Mouse (Mus musculus) lung, embryonic 15.5 days (tissue): ENCODE measurements around the gene Tef. TPM values are rescaled to one million over a fixed set of nuclear protein-coding genes. Genes with fewer than 3 reads are reported as not detected.

Experiments used
- ATAC-seq: fragments of 200-750 bp; cut with Nextera tagmentation; 2 replicates; pipeline ENCODE4 v1.8.0; 2017; ENCODE audit warnings: moderate number of reproducible peaks, borderline replicate concordance; ENCODE audit not compliant: low FRiP score, low TSS enrichment; ENCODE audit errors: extremely low read depth
- H3K27ac ChIP-seq: fragments of 300-500 bp; sonication (generic); 2 replicates; pipeline ENCODE4 v1.5.1; 2015; ENCODE audit warnings: moderate library complexity, mild to moderate bottlenecking, inconsistent platforms
- H3K27me3 ChIP-seq: fragments of 300-500 bp; sonication (generic); 2 replicates; pipeline ENCODE4 v1.6.1; 2015; ENCODE audit warnings: inconsistent platforms
- H3K36me3 ChIP-seq: fragments of 300-500 bp; sonication (generic); 2 replicates; pipeline ENCODE4 v1.6.1; 2015; ENCODE audit warnings: inconsistent platforms
- H3K4me1 ChIP-seq: fragments of 300-500 bp; sonication (generic); 2 replicates; pipeline ENCODE4 v1.6.1; 2015; ENCODE audit warnings: inconsistent platforms
- H3K4me2 ChIP-seq: fragments of 300-500 bp; sonication (generic); 2 replicates; pipeline ENCODE4 v1.6.1; 2015; ENCODE audit warnings: inconsistent platforms, mild to moderate bottlenecking, moderate library complexity
- H3K4me3 ChIP-seq: fragments of 300-500 bp; sonication (generic); 2 replicates; pipeline ENCODE4 v1.5.1; 2015; ENCODE audit warnings: mild to moderate bottlenecking, inconsistent platforms
- H3K9ac ChIP-seq: fragments of 300-500 bp; sonication (generic); 2 replicates; pipeline ENCODE4 v1.6.1; 2015; ENCODE audit warnings: inconsistent platforms
- H3K9me3 ChIP-seq: fragments of 300-500 bp; sonication (generic); 2 replicates; pipeline ENCODE4 v1.6.1; 2016; ENCODE audit warnings: inconsistent platforms
- WGBS: fragments of 180-500 bp; shearing (Covaris S2); methylation state at CpG from one replicate; pipeline ENCODE4 v1.1.7; 2015; 5-methylcytosine and 5-hydroxymethylcytosine counted together
- polyA plus RNA-seq: library from polyadenylated mRNA; unstranded; fragments of >200 nt; fragmentation: Nextera tagmentation; extraction: Ambion mirVana; gene quantifications from 2 replicates; pipeline ENCODE4 v1.2.1, GENCODE M21; 2015

The Tef gene
- polyA plus RNA-seq, 1 experiment from 2014 or later, result 31.4 TPM

DNA sequence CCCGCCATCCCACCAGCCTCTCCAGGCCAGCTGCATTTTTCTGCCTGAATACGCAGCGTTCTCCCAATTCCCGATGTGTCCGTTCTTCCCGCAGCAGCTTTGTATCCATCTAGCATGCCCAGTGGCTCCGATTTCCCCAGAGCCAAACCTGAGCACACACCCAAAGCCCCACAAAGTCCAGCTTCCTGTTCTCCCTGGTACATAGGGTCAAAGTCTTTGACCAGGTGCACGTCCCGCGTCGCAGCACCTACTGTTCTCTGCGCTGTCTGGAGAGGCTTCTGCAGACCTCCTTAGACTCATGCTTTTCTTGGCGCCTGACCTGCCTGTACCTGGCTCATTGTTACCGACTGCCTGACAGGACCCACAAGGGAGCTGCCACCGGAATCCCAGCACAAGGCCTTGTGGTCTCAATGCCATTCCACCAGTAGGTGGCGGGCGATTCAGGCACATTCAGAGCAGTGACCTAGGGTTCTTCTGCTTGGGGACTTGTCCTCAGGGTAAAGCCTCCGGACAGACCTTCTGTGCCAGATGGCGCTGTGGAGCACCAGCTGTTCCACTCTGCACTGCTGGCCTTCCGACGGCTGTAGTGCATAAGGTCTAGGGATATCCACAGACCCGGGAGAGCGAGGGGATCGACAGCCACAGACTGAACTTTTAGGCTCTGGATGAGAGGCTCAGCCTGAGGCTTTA lies 29.1 kb downstream of the Tef start:
- Histone ChIP-seq H3K4me1 (peaks cover 17% of the 10 kb centered on the region), H3K27me3 (no peaks in the 10 kb centered on the region), H3K27ac (no peak overlapping the region), H3K9ac (no peak overlapping the region), H3K9me3 (no peaks in the 10 kb centered on the region), H3K4me2 (peak overlapping the region; percentile 35), H3K36me3 (peaks cover 10% of the 10 kb centered on the region; the same call in 1 of the 2 replicates), H3K4me3 (no peak overlapping the region)
- peak; percentile 83 for ATAC-seq
- WGBS, result 11% methylated on average over 24 of the region's 24 CpGs

- ATAC-seq, result no peak
- Histone ChIP-seq H3K27me3 (no peaks in the 10 kb centered on the region), H3K36me3 (peaks cover 4% of the 10 kb centered on the region; the same call in 1 of the 2 replicates), H3K4me1 (peaks cover 27% of the 10 kb centered on the region), H3K4me2 (no peak overlapping the region), H3K9ac (no peak overlapping the region), H3K9me3 (no peaks in the 10 kb centered on the region), H3K27ac (no peak overlapping the region), H3K4me3 (no peak overlapping the region)
- WGBS, result 53% methylated on average over 3 of the region's 3 CpGs
Measured at GRCm38 (mm10) chr15:81832219-81832618, 30.0 kb downstream of the Tef start.

DNA sequence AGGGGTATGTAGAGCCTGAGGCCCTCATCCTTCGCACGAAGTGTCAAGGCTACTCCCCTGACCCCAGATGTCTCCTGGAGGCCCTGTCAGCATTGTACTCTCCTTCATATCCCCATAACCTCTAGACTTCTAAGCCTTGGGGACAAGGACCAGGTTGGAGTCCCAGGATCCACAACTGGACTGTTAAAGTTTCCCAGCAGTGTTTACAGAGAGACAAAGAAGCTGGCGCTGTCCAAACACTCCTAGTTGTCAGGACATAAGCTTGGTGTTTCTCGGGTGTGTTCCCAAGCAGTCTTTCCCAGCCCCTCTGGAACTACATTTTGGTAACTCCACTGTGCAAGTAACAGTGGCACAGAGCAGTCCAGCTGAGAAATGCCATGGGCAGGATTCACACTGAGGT lies 31.3 kb downstream of the Tef start:
- H3K9ac ChIP-seq, result no peak overlapping the region
- 54% methylated on average over 4 of the region's 4 CpGs for WGBS
- H3K36me3 ChIP-seq, result no peaks in the 10 kb centered on the region
- H3K4me2 ChIP-seq, result no peak overlapping the region
- no peaks in the 10 kb centered on the region for H3K27me3 ChIP-seq
- peaks cover 31% of the 10 kb centered on the region for H3K4me1 ChIP-seq
- ATAC-seq, result no peak
- no peak overlapping the region for H3K27ac ChIP-seq
- H3K9me3 ChIP-seq, result no peaks in the 10 kb centered on the region
- no peak overlapping the region for H3K4me3 ChIP-seq

DNA sequence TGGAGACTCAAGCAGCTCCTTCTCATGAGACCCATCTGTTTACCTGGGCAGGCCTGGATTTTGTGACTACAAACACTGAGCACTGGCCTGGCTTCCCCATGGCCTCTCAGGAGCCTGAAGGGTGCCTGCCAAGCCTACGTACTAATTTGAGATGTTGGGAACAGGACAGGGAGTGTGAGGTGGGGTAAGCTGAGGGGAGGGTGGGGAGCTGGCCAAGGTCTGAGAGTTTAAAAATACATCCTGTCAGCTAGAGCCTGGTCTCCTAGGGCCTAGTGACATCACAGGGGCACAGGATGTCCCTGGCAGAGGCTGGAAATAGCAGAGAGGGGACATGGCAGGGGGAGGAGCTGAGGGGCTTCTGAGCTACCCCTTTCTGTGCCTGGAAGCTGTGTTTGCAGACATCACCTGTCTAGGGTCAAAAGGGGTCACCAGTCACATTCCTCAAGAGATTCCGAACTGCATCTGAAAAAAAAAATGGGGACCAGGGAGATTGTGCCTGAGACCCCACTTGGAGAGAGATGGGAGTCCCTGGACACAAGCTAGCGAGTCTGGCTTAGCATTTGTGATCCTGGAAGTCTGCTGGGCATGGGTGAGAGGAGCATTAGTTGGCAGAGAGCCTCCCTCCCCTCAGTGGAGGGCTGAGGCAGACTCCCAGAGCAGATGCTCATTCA lies 32.1 kb downstream of the Tef start:
- Histone ChIP-seq H3K9me3 (no peaks in the 10 kb centered on the region), H3K27ac (no peak overlapping the region), H3K4me1 (peaks cover 40% of the 10 kb centered on the region), H3K36me3 (no peaks in the 10 kb centered on the region), H3K9ac (no peak overlapping the region), H3K4me2 (no peak overlapping the region), H3K4me3 (no peak overlapping the region), H3K27me3 (no peaks in the 10 kb centered on the region)
- no peak for ATAC-seq
- WGBS, result 50% methylated on average over 3 of the region's 3 CpGs

- Histone ChIP-seq H3K27ac (no peak overlapping the region), H3K4me1 (peaks cover 48% of the 10 kb centered on the region)
- WGBS, result 67% methylated on average over 10 of the region's 10 CpGs
Measured at GRCm38 (mm10) chr15:81835007-81835880, 33.0 kb downstream of the Tef start.

DNA sequence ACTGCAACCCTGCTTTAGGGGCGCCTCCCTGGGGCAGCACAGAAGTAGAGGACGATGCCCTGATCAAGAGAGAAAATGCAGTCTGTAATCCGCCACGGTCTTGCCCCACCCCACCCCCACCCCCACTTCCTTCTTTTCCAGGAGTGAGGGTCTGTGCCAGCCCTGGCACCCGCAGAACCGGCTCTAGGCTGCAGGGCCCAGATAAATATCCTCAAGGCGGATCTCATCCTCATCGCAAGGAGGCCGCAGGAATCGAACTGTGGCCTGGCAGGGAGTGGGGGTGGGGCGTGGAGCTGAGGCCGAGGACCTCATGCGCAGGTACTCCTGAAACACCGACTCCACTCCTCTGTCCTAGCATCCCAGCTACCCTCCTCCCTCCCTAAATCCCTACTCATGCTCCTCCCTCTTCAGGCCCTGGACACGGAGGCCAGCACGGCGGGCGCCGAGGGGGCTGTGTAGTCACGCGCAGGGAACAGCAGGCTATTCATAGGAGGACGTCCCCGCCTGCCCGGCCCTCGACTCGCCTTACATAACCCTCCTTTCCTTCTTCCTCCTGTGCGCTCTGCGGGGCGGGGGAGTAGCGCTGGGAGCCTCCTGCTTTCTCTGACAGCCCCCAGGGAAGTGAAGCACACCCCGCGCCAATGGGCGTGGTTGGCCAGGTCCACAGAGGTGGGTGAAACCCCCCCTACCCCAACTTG lies 34.1 kb downstream of the Tef start:
- ATAC-seq, result peak; percentile 85
- peak overlapping the region; percentile 31 for H3K9ac ChIP-seq
- peak overlapping the region; percentile 72 for H3K27ac ChIP-seq
- WGBS, result 2% methylated on average over 33 of the region's 33 CpGs
- peak overlapping the region; percentile 75 for H3K4me2 ChIP-seq
- peaks cover 44% of the 10 kb centered on the region for H3K4me1 ChIP-seq
- H3K27me3 ChIP-seq, result no peaks in the 10 kb centered on the region
- no peaks in the 10 kb centered on the region for H3K36me3 ChIP-seq
- peak overlapping the region; percentile 38 for H3K4me3 ChIP-seq
- no peaks in the 10 kb centered on the region for H3K9me3 ChIP-seq

More at GRCm38 (mm10) chr15:81835007-81835880, 33.0 kb downstream of the Tef start:
- Histone ChIP-seq H3K4me3 (no peak overlapping the region), H3K36me3 (no peaks in the 10 kb centered on the region), H3K4me2 (peak overlapping the region; percentile 75; the same call in 1 of the 2 replicates), H3K9ac (no peak overlapping the region), H3K9me3 (no peaks in the 10 kb centered on the region), H3K27me3 (no peaks in the 10 kb centered on the region)
- ATAC-seq, result no peak

- Histone ChIP-seq H3K4me1 (peaks cover 39% of the 10 kb centered on the region), H3K9ac (no peak overlapping the region)
- WGBS, result 58% methylated on average over 7 of the region's 7 CpGs
Measured at GRCm38 (mm10) chr15:81836966-81837920, 35.0 kb downstream of the Tef start.

DNA sequence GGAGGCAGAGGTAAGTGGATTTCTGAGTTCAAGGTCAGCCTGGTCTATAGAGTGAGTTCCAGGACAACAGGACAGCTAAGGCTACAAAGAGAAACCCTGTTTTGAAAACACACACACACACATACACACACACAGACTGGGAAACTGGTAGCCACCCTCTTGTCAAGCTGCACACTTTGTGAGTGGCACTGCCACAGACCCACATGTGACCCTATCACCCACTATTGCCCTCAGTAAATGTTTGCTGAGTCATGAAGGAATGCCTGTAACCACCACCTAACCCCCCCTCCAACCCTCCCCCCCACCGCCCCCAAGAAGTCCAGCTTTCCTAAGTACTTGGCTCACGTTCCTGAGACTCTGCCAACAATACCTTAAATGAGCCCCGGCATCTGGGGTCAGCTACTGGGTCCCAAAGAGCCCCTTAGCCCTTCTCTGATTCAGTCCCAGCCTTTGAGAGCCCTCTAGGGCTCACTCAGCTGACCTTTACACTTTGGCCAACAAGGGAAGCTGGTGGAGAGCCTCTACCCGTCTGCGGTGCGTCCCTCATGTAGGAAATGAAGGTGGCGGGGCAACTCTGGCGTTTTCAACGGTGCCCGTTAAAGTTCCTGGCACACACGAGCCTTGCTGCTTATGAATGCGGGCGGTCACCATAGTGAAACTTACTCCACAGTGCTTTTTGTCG lies 36.5 kb downstream of the Tef start:
- Histone ChIP-seq H3K4me1 (peaks cover 37% of the 10 kb centered on the region), H3K9ac (no peak overlapping the region), H3K27ac (peak overlapping the region; percentile 55), H3K27me3 (no peaks in the 10 kb centered on the region), H3K9me3 (no peaks in the 10 kb centered on the region), H3K4me2 (peak overlapping the region; percentile 16; the same call in 1 of the 2 replicates), H3K36me3 (no peaks in the 10 kb centered on the region), H3K4me3 (no peak overlapping the region)
- WGBS, result 48% methylated on average over 14 of the region's 14 CpGs
- no peak for ATAC-seq

More at GRCm38 (mm10) chr15:81836966-81837920, 35.0 kb downstream of the Tef start:
- Histone ChIP-seq H3K36me3 (no peaks in the 10 kb centered on the region), H3K9me3 (no peaks in the 10 kb centered on the region), H3K27ac (peak overlapping the region; percentile 72; the same call in 1 of the 2 replicates), H3K27me3 (no peaks in the 10 kb centered on the region), H3K4me2 (peak overlapping the region; percentile 75), H3K4me3 (no peak overlapping the region)
- no peak for ATAC-seq

DNA sequence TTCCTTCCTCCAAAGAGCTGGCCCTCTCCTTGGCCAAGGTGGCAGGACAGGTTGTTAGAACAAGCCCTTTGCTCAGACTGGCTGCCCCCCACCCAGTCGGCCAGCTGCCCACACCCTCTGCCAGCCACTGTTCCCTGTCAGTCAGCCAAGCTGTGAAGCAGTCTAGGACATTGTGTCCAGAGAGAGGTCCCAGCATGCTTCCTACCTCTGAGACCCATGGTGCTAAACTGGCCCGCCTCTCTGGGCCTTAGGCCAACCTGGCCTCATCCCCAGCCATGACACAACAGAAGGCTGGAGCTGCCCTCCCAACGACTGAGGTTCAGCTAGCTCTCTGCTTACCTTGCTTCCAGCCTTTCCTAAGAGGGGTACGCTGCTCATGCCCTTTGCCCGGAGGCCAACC lies 37.4 kb downstream of the Tef start:
- Histone ChIP-seq H3K27me3 (no peaks in the 10 kb centered on the region), H3K4me3 (no peak overlapping the region), H3K4me2 (0 out of 2 replicates have a peak overlapping the region, but pooled peaks have one; percentile 2), H3K36me3 (no peaks in the 10 kb centered on the region), H3K9me3 (no peaks in the 10 kb centered on the region), H3K9ac (no peak overlapping the region), H3K4me1 (peaks cover 37% of the 10 kb centered on the region), H3K27ac (peak overlapping the region; percentile 55; the same call in 1 of the 2 replicates)
- 43% methylated on average over 5 of the region's 5 CpGs for WGBS
- ATAC-seq, result peak; percentile 61; the same call in 1 of the 2 replicates

DNA sequence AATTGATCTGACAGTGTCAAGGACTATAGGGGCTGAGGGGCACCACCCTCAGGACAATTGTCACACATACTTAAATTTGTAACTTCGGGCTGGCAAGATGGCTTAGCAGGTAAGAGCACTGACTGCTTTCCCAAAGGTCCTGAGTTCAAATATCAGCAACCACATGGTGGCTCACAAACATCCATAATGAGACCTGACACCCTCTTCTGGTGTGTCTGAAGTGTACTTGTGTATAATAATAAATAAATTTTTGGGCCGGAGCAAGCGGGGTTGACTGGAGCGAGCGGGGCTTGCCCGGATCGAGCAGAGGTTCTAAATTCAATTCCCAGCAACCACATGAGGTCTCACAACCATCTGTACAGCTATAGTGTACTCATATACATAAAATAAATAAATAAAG lies 38.1 kb downstream of the Tef start:
- Histone ChIP-seq H3K9me3 (no peaks in the 10 kb centered on the region), H3K4me1 (peaks cover 37% of the 10 kb centered on the region), H3K27ac (no peak overlapping the region), H3K27me3 (no peaks in the 10 kb centered on the region), H3K9ac (no peak overlapping the region), H3K36me3 (no peaks in the 10 kb centered on the region), H3K4me2 (no peak overlapping the region), H3K4me3 (no peak overlapping the region)
- ATAC-seq, result no peak
- 86% methylated on average over 7 of the region's 7 CpGs for WGBS
